Mouse (Mus musculus): Measurements from ENCODE around the gene Sorcs2. TPM values are rescaled to one million over a fixed set of nuclear protein-coding genes. Genes with fewer than 3 reads are reported as not detected.

The Sorcs2 gene
- total and polyA plus RNA-seq, 2 experiments: 0.09 to 0.12 TPM

DNA sequence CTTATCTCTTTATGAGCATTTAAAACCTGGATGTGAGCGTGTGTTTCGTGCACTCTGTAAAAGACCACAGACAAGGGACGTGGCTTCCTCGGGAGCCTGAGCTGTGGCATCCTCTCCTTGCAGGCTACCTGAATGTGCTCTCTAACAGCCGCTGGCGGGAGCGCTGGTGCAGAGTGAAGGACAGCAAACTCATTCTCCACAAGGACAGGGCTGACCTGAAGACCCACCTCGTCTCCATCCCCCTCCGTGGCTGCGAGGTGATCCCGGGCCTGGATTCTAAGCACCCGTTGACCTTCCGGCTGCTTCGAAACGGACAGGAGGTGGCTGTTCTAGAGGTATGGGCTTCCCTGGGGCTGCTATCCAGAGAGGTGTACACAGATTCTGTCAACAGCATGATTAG is 423.7 kb downstream of the Sorcs2 start:
- WGBS: 78% methylated on average over 15 of the region's 15 CpGs
- TF ChIP-seq POLR2A (IDR thresholded peaks at IDR 0.05; ENCODE audit: extremely low read depth, insufficient read depth, low read length) (no peak), CTCF (IDR thresholded peaks at IDR 0.05; ENCODE audit: low read depth, low read length) (no peak)
- Histone ChIP-seq H3K27me3 (ENCODE audit: control insufficient read depth, insufficient read depth, low read length) (no peaks in the 10 kb centered on the region), H3K27ac (replicated peaks; ENCODE audit: insufficient read depth, low read depth, low read length) (no peak overlapping the region), H3K4me1 (ENCODE audit: control insufficient read depth, insufficient read depth, low read length) (no peaks in the 10 kb centered on the region), H3K4me3 (ENCODE audit: insufficient read depth, low read depth, low read length) (no peak overlapping the region), H3K36me3 (ENCODE audit: control insufficient read depth, insufficient read depth, low read length) (no peaks in the 10 kb centered on the region), H3K9ac (ENCODE audit: low read depth, low read length) (no peak overlapping the region), H3K79me2 (ENCODE audit: control insufficient read depth, insufficient read depth, low read length) (no peaks in the 10 kb centered on the region)
- DNase-seq (ENCODE audit: extremely low read depth, low read depth, low spot score): no peak

DNA sequence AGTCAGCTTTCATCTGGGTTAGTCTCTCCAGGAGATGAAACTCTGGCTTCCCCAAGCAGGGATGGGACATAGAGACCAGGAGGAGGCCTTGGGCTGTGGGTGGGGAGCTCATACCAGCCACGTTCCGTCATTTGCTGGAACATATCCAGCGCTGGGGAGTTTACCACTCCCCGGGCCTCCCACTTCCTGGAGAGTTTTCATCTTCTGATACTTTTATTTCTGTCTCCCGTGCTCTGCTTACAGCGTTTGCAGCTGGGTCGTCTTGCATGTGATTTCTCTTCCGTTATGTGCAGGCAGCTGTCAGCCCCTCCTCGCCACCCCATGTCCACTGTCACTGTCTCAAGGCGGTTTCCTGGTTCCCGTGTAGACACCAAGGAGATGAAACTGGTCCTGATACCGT is 424.1 kb downstream of the Sorcs2 start:
- no peak overlapping the region for H3K27ac ChIP-seq (replicated peaks; ENCODE audit: insufficient read depth, low read depth, low read length)
- H3K9ac ChIP-seq (ENCODE audit: low read depth, low read length): no peak overlapping the region
- WGBS: 72% methylated on average over 12 of the region's 12 CpGs
- H3K27me3 ChIP-seq (ENCODE audit: control insufficient read depth, insufficient read depth, low read length): no peaks in the 10 kb centered on the region
- DNase-seq (ENCODE audit: extremely low read depth, low read depth, low spot score): peak; percentile 22
- H3K4me3 ChIP-seq (ENCODE audit: insufficient read depth, low read depth, low read length): no peak overlapping the region
- H3K4me1 ChIP-seq (ENCODE audit: control insufficient read depth, insufficient read depth, low read length): no peaks in the 10 kb centered on the region
- H3K79me2 ChIP-seq (ENCODE audit: control insufficient read depth, insufficient read depth, low read length): no peaks in the 10 kb centered on the region
- no peaks in the 10 kb centered on the region for H3K36me3 ChIP-seq (ENCODE audit: control insufficient read depth, insufficient read depth, low read length)
- TF ChIP-seq POLR2A (IDR thresholded peaks at IDR 0.05; ENCODE audit: extremely low read depth, insufficient read depth, low read length) (no peak), CTCF (IDR thresholded peaks at IDR 0.05; ENCODE audit: low read depth, low read length) (no peak)

DNA sequence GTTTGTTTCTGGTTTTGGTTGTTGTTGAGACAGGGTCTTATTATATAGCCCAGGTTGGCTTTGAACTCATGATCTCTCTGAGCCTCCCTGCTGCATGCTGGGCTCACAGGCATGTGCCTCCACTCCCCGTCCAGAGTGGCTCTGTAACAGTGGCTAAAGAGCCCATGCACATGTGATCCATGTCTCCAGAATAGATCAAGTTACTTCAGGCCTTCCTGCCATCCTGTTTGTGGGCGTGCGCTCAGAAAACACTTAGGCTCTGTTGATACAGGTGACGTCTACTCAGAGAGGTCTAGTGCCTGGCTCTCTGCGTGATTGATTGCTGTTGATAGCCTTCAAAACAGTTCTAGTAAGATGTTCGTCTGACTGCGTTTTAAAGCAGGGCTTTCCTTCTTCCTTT is 425.2 kb downstream of the Sorcs2 start:
- Histone ChIP-seq H3K36me3 (ENCODE audit: control insufficient read depth, insufficient read depth, low read length) (no peaks in the 10 kb centered on the region), H3K9ac (ENCODE audit: low read depth, low read length) (no peak overlapping the region), H3K27me3 (ENCODE audit: control insufficient read depth, insufficient read depth, low read length) (no peaks in the 10 kb centered on the region), H3K4me1 (ENCODE audit: control insufficient read depth, insufficient read depth, low read length) (no peaks in the 10 kb centered on the region), H3K27ac (replicated peaks; ENCODE audit: insufficient read depth, low read depth, low read length) (no peak overlapping the region), H3K4me3 (ENCODE audit: insufficient read depth, low read depth, low read length) (no peak overlapping the region), H3K79me2 (ENCODE audit: control insufficient read depth, insufficient read depth, low read length) (no peaks in the 10 kb centered on the region)
- TF ChIP-seq POLR2A (IDR thresholded peaks at IDR 0.05; ENCODE audit: extremely low read depth, insufficient read depth, low read length): no peak
- no peak for TF ChIP-seq CTCF (IDR thresholded peaks at IDR 0.05; ENCODE audit: low read depth, low read length)
- DNase-seq (ENCODE audit: extremely low read depth, low read depth, low spot score): no peak
- whole genome bisulfite sequencing: 82% methylated on average over 7 of the region's 7 CpGs

DNA sequence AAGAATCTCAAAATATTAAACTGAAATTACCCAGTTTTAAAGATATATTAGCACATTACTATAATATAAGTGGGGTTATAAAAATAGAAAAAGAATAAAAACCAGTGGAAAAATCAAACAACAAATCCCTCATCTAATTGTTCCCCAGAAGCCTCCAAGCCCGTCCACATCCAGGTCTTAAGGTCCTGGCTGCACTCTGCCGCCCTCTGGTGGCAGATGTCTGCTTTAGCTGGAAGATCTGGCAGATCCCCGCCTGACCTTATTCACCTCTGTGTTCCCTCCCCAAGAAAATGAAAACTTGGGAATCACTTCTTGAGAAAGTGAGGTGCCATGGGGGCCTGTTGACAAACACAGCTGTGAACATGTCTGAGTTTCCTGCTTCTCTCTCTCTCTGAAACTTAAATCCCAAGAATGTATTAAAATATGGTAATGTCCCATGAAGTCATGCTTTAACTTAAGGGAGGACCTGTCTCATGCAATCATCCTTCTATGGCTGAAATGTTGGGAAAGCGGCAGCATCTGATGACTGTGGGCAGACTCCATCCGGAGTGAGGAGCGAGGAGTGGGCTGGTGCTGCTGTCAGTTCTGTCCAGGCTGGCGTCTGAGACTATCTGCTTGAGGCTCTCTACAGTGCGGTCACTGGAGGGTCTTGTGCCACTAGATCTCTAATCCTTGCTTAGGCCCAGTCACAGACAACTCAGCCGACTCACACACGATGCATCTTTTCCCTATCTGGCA is 425.9 kb downstream of the Sorcs2 start:
- DNase-seq (ENCODE audit: extremely low read depth, low read depth, low spot score): peak; percentile 37
- no peak overlapping the region for H3K27ac ChIP-seq (replicated peaks; ENCODE audit: insufficient read depth, low read depth, low read length)
- no peaks in the 10 kb centered on the region for H3K36me3 ChIP-seq (ENCODE audit: control insufficient read depth, insufficient read depth, low read length)
- H3K9ac ChIP-seq (ENCODE audit: low read depth, low read length): no peak overlapping the region
- H3K79me2 ChIP-seq (ENCODE audit: control insufficient read depth, insufficient read depth, low read length): no peaks in the 10 kb centered on the region
- 60% methylated on average over 10 of the region's 10 CpGs for WGBS
- no peaks in the 10 kb centered on the region for H3K4me1 ChIP-seq (ENCODE audit: control insufficient read depth, insufficient read depth, low read length)
- no peak overlapping the region for H3K4me3 ChIP-seq (ENCODE audit: insufficient read depth, low read depth, low read length)
- no peaks in the 10 kb centered on the region for H3K27me3 ChIP-seq (ENCODE audit: control insufficient read depth, insufficient read depth, low read length)
- TF ChIP-seq CTCF (IDR thresholded peaks at IDR 0.05; ENCODE audit: low read depth, low read length) (peak; percentile 95), POLR2A (IDR thresholded peaks at IDR 0.05; ENCODE audit: extremely low read depth, insufficient read depth, low read length) (no peak)

DNA sequence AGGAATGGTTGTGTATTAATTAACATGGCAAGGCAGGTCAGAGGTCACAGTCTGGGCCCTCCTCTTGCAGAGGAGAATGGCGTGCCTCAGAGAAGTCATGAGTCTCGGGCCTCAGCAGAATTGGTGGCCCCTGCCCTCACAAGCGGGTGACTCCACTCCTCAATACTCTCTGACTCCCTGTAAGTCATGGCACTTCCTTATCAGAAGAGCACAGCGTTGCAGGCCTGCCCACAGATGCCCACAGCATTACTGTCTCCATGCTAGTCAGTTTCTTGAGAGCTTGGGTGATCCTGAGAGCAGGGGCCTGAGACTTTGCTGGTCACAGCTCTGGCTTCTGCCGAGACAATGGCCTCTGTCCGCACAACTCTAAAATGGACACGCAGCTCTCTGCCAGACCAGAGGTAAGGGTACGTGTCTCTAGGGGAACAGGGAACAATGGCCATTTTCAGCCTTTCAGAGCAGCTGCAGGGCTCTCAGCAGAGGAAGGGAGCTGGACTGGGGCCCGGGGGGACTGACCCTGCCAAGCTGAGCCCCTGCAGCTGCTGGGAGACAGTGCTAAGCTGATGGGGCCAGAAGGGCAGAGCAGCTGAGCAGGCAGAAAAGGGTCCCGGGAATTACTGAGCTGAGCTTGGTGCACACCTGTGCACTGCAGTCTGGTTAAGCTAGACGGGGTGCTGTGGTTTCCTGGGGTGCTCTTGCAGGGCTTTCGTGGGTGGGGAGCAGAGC is 427.4 kb downstream of the Sorcs2 start:
- Histone ChIP-seq H3K4me1 (ENCODE audit: control insufficient read depth, insufficient read depth, low read length) (no peaks in the 10 kb centered on the region), H3K27me3 (ENCODE audit: control insufficient read depth, insufficient read depth, low read length) (no peaks in the 10 kb centered on the region), H3K79me2 (ENCODE audit: control insufficient read depth, insufficient read depth, low read length) (no peaks in the 10 kb centered on the region), H3K4me3 (ENCODE audit: insufficient read depth, low read depth, low read length) (no peak overlapping the region), H3K36me3 (ENCODE audit: control insufficient read depth, insufficient read depth, low read length) (no peaks in the 10 kb centered on the region), H3K27ac (replicated peaks; ENCODE audit: insufficient read depth, low read depth, low read length) (no peak overlapping the region), H3K9ac (ENCODE audit: low read depth, low read length) (no peak overlapping the region)
- no peak for DNase-seq (ENCODE audit: extremely low read depth, low read depth, low spot score)
- 79% methylated on average over 12 of the region's 12 CpGs for WGBS
- TF ChIP-seq POLR2A (IDR thresholded peaks at IDR 0.05; ENCODE audit: extremely low read depth, insufficient read depth, low read length) (no peak), CTCF (IDR thresholded peaks at IDR 0.05; ENCODE audit: low read depth, low read length) (no peak)

DNA sequence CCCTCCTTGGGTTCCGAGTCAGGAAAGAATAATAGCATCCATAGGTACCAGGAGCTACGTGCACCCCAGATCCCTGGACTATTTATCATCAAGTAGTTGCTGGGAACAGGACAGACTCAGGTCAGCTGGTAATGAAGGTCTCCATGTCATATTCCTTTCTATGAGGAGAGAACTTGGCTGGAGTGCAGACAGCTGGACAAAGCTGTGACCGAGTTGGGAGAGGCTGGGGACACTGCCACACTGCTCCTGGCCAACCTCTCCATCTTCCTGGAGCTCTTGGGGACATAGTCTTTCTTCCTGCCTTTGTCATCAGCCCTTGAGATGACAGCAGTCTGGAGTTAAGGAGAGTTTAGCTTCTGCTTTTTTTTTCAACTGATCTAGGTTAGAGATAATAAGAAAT is 428.1 kb downstream of the Sorcs2 start:
- Histone ChIP-seq H3K36me3 (ENCODE audit: control insufficient read depth, insufficient read depth, low read length) (no peaks in the 10 kb centered on the region), H3K4me3 (ENCODE audit: insufficient read depth, low read depth, low read length) (no peak overlapping the region), H3K9ac (ENCODE audit: low read depth, low read length) (no peak overlapping the region), H3K79me2 (ENCODE audit: control insufficient read depth, insufficient read depth, low read length) (no peaks in the 10 kb centered on the region), H3K4me1 (ENCODE audit: control insufficient read depth, insufficient read depth, low read length) (no peaks in the 10 kb centered on the region), H3K27me3 (ENCODE audit: control insufficient read depth, insufficient read depth, low read length) (no peaks in the 10 kb centered on the region), H3K27ac (replicated peaks; ENCODE audit: insufficient read depth, low read depth, low read length) (no peak overlapping the region)
- DNase-seq (ENCODE audit: extremely low read depth, low read depth, low spot score): no peak
- TF ChIP-seq CTCF (IDR thresholded peaks at IDR 0.05; ENCODE audit: low read depth, low read length) (no peak), POLR2A (IDR thresholded peaks at IDR 0.05; ENCODE audit: extremely low read depth, insufficient read depth, low read length) (no peak)
- WGBS: 72% methylated on average over 3 of the region's 3 CpGs

Other genes with a start within 250 kb of the Sorcs2 start
- gene Psapl1, start 194.1 kb downstream of the Sorcs2 start, total RNA-seq (2014; rRNA removed): not detected in 2 replicates
- gene Psapl1, start 194.1 kb downstream of the Sorcs2 start, polyA plus RNA-seq (2012; rRNA removed): not detected in 2 replicates
- gene Grpel1, start 66.9 kb upstream of the Sorcs2 start, total RNA-seq (2014; rRNA removed): 42.0 and 44.5 TPM in 2 replicates
- 42.8 and 55.1 TPM in 2 replicates for gene Grpel1, start 66.9 kb upstream of the Sorcs2 start, polyA plus RNA-seq (2012; rRNA removed)
- 5.1 and 6.0 TPM in 2 replicates for gene Tada2b, start 86.1 kb upstream of the Sorcs2 start, total RNA-seq (2014; rRNA removed)
- 13.6 and 14.4 TPM in 2 replicates for gene Tada2b, start 86.1 kb upstream of the Sorcs2 start, polyA plus RNA-seq (2012; rRNA removed)
- gene Ccdc96, start 86.4 kb upstream of the Sorcs2 start, total RNA-seq (2014; rRNA removed): not detected in 2 replicates
- gene Ccdc96, start 86.4 kb upstream of the Sorcs2 start, polyA plus RNA-seq (2012; rRNA removed): 0.10 TPM in 1 of 2 replicates, not detected in the other
- 5.4 and 8.2 TPM in 2 replicates for gene Tbc1d14, start 195.1 kb upstream of the Sorcs2 start, total RNA-seq (2014; rRNA removed)
- gene Tbc1d14, start 195.1 kb upstream of the Sorcs2 start, polyA plus RNA-seq (2012; rRNA removed): 8.4 and 8.9 TPM in 2 replicates

Measured in liver, adult 2 months (tissue).